Mouse (Mus musculus): ENCODE measurements around the gene C2cd2l.
"Not testable (repeated sequence)": the region's sequence is repeated elsewhere in the genome, so short reads cannot be mapped to it uniquely, and the experiment has no call there.

The C2cd2l gene

GRCm38 (mm10) chr9:44311136-44312134 lies 8.7 kb downstream of the C2cd2l start:
- no peak for DNase-seq

DNA sequence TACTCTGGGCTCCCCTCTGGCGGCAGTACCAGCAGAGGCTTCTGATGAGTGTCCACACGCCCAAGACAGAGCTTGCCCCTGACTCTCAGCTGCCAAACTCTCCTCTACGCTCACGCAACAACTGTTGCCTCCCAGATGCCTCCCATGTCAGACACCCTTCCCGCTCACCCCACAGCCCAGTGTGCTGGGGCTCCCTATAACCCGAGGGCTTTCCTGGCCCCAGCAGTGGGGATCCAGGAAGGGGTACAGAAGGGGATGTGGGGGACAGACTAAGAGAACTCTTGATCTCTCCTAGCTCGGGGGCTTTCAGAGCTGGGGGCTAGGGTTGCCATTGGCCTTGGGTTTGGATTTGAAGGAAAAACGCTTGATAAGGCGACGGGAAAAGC lies 9.3 kb downstream of the C2cd2l start:
- DNase-seq: no peak

DNA sequence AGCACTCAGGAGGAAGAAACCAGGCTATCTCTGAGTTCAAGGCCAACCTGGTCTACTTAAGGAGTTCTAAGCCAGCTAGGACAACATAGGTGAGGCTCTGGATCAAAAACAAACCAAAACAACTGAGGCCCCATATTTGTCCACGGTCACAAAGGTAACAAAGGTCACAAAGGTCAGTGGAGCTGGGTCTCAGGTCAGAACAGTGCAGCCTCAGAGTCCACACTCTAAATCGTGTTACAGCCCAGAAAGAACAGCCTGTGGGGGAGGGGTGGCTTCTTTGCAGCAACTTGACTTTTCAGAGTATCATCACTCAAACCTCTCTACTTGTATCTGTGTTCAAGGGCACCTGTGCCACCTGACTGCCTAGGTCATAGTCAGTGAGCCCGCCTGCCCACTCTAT lies 10.3 kb downstream of the C2cd2l start:
- no peak for DNase-seq

DNA sequence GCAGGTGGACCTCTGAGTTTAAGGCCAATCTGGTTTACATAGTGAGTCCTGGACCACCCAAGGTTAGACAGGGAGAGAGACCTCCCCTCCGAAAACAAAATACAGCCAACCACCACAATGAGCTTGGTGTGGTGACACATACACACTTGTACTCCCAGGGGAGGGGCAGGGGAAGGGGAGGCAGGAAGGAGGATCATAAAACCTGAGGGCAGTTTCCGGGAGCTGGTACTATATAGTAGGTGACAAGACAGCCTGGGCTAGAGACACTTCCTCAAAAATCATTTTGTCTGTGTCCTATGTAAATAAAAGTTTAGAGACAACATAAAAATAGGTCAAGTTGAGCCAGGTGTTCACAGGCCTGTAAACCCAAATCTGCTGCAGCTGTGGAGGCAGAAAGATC lies 12.8 kb downstream of the C2cd2l start:
- no peak for DNase-seq

- DNase-seq: no peak
Observed at GRCm38 (mm10) chr9:44306532-44306931, 13.6 kb downstream of the C2cd2l start.

- DNase-seq: peak; percentile 97 to 99
Observed at GRCm38 (mm10) chr9:44305466-44306079, 14.5 kb downstream of the C2cd2l start, which contains the start of gene Hinfp. Gene Hinfp (minus strand): TSS chr9:44305671.

GRCm38 (mm10) chr9:44300001-44300400 lies 20.1 kb downstream of the C2cd2l start:
- not testable (repeated sequence) for DNase-seq

DNA sequence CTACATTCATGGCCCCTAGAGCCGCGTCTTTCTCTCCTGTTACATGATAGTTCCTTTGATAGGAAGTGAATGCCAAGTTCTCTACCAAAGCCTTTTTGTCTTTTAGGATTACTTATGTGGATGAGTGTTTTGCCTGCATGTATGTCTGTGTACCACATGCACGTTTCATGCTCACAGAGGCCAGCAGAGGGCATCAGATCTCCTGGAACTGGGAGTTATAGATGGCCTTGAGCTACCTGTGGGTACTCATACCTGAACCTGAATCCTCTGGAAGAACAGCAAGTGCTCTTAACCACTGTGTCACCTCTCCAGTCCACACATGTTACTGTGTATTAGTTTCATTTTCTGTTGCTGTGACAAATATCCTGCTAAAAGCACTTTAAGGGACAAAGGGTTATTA lies 27.6 kb downstream of the C2cd2l start:
- peak; percentile 73 for DNase-seq

DNA sequence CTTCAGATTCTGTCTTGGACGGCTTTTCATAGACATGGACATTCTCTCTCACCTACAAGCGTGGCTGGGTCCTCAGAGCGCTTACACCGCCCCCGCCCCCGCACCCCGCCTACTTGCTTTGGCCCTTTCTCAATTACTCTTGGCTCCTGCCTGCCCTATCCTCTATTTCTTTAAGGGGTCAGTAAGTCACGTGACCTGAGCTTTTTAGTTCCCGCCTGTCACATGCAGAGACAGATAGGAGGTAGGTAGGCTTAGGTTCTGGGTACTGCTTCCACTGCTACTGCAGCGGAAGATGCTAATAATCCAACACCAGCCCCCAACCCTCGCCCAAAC lies 31.2 kb downstream of the C2cd2l start:
- peak; percentile 47 to 51 for DNase-seq

DNA sequence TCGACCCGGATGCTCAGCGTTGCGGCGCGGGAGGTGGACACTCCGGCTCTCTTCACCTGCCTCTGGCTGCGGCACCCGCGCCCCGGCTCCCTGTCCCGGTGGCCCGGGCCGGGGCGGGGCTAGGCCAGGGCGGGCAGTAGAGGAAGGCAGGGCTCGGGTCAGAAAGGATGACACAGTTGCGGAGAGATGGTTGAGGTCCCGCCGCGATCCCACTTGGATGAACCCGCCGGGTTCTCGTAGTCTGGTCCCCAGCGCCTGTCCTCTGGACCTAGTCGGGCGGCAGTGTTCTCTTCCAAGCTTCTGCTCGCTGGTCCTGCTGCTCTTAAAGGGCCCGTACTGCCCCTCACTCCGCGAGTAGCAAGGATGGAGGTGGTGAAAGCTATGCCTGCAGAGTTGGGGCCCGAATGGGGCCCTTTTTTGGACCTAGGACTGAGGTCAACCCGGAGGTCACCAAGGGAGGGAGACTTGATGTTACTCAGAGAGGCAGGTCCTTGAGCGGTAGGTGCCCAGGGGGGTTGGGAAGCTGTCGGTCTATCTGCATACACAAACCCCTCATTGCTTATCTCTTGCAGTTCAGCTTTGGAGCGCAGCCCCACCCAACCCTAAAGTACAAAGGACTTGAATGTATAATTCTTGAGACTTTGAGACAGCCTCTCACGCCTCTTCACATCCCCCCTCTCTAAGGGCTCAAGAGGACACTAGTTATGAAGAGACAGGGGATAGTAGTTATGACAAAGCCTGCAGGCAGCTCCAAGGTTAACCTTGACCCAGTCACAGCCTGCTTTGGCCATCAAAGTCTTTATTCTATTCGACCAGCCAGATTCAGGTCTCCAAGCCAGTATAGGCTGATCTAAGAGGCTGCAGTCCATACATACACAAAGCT lies 31.8 kb downstream of the C2cd2l start, which contains the start of gene Abcg4:
TSS of gene Abcg4 (minus strand) at position 540 of the 883 bp plus-strand sequence.
- peak in 1 of 2 experiments; percentile 70 for DNase-seq

DNA sequence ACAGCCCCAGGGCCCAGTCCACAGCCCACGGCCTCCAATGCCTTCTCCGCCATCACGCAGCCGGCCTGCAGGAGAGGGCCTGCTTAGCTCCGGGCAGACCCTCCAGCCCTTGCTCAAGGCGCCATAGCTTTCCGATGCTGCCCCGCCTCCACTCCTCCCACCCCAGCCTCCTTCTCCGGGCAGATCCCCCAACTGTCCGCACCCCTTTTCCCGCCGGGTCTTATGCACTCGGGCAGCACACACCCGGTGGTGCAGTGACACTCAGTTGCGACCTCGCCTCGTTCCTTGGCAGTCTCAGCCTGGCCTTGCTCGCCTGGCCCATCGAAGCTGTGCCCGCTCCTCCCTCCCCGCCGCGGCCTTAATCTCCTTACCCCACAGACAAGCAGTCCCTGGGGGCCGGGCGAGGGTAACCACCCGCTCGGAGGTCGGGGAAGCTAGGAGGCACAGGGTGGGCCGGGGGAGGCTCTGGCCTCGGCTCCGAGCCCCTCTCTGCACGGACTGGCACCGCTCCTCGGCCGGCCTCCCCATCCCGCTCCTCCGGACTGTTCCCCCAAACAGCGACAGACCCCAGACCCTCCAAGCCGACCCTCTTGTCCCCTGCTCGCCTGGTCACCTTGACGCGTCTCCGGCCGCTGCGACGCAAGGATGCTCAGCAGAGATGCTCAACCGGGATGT lies 32.5 kb downstream of the C2cd2l start:
- DNase-seq: peak; percentile 72 to 74

DNA sequence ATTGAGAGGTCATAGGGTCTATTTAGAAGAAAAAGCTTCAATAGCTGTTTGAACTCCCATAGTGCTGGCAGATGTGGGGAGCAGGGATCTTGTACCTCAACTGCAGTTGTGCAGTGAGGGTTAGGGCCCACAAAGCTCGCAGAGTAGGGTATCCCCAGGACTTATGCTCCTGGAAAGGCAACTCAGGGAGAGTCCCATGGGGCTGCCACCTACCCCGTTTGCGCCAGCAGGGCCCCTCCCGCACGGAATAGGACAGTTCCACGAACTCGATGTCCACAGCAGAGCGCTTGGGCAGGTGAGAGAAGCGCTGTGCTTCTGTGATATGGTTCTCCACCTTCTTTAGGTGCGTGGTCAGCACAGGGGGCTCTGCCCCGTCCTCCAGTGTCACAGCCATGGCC lies 33.1 kb downstream of the C2cd2l start:
- peak in 1 of 2 experiments; percentile 44 for DNase-seq

DNA sequence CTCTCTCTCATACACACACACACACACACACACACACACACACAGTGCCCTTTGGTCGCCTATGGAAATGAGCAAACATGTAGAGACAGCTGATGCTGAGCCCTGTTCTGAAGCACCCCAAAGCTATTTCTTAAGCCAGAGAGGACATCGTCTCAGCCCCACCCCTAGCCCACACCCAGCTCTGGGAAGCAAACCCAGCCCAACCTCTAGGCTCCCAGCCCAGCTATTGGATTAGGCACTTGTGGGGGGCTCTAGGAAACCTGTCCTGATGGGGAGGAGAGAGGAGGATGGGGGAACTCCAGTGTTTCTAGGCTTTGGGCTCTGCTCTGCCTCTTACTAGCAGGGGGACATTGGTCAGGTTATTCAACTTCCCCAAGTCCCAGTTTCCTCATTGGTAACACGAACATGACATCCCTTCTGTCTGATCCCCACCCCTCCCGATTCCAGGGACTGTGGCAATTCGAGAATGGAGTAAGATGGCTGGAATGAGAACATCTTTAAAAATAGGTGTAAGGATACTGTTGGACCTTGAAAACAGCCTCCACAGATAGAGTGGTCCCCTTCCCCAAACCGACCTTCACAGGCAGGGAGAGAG lies 33.7 kb downstream of the C2cd2l start:
- DNase-seq: no peak

DNA sequence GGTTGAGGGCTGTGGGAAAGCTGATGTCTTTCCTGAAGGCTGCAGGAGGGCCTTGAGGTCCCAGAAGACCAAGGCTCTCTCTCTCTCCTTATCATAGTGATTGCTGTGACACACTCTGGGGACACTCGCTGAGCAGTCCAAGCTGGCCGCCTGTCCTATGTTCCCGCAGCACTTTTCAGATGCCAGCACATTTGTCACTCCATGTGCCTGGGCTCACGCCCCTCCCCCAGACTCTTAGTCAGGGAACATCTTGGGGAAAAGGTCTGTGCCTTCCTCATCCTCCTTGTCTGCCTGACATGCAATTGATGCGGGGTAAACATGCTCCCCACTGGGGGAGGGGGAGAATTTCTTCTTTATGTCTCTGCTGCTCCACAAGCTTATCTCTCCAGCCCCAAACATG lies 36.9 kb downstream of the C2cd2l start:
- no peak for DNase-seq

DNA sequence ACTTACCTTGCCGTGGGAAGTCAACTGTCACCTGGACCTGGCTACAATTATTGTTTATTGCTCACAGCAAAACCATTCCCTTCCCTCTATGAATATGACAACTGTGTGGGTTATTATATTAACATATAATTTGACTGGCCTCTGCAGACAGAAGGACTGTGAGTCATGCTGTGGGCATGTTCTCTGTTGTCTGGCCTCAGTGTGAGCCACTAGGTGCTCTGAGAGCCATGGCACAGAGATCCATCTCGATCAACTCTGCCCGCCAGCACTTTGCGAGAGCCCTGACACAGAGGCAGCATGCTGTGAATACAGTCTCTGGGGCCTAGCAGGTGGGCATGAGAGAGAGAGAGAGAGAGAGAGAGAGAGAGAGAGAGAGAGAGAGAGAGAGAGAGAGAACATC lies 50.1 kb downstream of the C2cd2l start:
- no peak for DNase-seq

DNA sequence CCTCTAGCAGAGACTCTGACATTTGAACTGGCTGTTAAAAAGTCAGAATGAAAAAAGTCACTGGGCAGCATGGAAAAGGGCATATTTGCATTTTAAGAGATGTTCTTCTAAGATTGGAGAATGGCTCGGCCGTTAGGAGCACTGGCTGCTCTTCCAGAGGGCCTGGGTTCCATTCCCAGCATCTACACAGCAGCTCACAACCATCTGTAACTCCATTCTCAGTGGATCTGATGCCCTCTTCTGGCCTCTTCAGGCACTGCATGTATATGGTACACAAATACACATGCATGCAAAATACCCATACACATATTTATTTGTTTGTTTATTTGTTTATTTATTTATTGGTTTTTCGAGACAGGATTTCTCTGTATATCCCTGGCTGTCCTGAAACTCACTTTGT lies 51.0 kb downstream of the C2cd2l start:
- peak; percentile 46 to 61 for DNase-seq

DNA sequence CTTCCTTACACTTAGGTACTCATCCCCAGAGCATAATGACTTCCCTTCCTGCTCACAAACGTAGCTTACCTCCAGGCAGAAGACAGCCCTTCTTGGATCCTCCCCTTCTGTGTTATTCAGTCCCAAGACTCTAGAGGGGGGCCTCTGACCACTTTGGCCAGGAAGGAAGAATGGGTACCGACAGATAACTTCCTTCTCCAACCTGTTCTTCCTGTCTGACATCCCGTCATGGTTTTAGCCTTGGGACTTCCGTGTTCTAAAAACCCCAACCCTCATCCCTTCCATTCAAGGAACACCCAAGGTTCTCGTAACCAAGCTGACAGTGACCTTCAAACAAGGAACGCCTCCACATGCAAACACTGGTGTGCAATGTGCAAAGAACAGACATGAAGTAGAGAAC lies 51.7 kb downstream of the C2cd2l start, which contains the start of gene Nlrx1:
TSS of gene Nlrx1 (minus strand) at position 168 of the 400 bp plus-strand sequence.
- no peak for DNase-seq

DNA sequence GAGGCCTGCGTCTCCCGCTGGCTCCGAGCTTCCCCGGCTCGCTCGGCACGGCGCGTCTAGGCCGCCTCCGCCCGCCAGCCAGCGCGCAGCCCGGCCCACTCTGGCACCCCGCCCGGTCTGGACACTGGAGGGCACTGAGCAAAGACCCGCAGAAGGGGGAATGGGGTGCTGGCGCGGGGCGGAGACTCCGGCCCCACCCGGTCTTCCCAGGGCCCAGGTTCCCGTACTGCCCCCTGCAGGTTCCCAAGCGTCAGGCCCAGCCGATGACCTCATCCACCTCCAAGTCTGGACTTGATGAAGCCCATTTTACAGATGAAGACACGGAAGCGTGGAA lies 52.1 kb downstream of the C2cd2l start:
- DNase-seq: peak; percentile 91 to 92

GRCm38 (mm10) chr9:44267319-44268026 lies 52.6 kb downstream of the C2cd2l start:
- DNase-seq: peak in 1 of 2 experiments; percentile 32

DNA sequence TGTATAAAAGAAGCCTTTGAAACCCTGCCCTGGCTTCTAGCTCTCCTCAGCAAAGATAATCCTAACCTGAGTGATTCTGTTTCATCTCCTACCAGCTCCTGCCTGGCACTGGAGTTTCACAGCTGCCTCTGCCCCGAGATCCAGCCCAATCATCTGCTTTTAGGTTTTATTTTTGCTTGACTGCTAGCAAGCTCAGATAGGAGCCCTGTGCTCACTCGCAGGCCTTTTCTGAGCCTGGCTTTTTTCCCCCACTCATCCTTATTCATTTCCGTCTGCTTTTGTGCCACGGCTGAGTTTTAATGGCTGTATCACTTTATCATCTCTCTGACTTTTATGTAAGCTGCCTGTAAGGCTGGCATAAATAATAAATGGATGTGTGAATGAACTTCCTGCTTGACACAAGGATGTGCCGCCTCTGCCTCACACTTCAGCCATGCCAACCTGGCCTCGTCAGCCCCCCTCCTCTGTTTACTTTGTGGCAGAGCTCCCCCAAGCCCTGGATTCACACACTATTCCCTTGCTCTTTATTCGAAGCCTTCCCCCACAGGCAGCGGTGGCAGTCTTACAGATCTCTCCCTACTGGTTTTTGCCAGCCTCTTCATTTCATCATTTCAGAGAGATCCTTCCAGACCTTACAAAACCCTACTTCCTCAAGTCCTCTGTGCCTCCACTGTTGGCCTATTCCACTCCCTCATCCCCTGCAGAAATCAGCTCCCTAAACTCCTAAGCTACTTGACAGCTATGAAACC lies 53.4 kb downstream of the C2cd2l start:
- DNase-seq: no peak

DNA sequence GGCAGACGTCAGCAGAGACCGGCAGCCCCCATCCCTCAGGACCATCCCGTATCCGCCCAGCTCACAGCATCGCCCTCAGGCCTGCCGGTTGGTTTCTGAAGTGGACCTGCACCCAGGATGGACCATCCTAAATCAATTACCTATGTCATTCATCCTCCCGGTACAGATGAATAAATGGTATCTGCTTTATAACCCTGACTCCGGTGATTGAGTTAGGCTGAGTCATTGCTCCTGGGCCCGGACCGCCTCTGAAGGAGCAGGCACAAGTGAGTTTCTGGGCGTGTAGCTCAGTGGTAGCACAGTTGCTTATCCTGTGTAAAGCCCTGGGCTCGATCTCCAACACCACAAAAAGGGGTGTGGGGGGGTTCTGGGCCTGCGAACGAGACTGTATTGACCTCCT lies 58.7 kb downstream of the C2cd2l start:
- no peak for DNase-seq
